In genomic region chr8:80810916-80811315, GRCm38 (mm10) we compare ENCODE assay signal across 10 mouse cellular contexts.
DNase-seq lines count a peak whose midpoint lies in the region; ATAC-seq and TF ChIP-seq lines count a peak whose summit lies in the region.
"Had no signal": no experiment of that assay in that cellular context is flagged by ENCODE, and none has a peak within 500 bp of the region (broad histone marks: within the 10 kb centered on the region; RNA-seq: fewer than 3 reads in every experiment).

No protein-coding gene starts in this region.

- DNase-seq in heart, adult 8-10 months (ENCODE audit: low spot score): no peak
- DNase-seq in lung, postnatal 14 days: no peak
- DNase-seq in urinary bladder, postnatal 36 days (ENCODE audit: low spot score in 2 of 2): no peak
- DNase-seq in gastrocnemius, postnatal 10 days: no peak
- DNase-seq: right cerebral cortex, adult 18-20 months had no signal

- 35% methylated on average over 4 of the region's 4 CpGs for WGBS in heart, embryonic 11.5 days (ENCODE audit: insufficient replicate concordance)
- 52% methylated on average over 4 of the region's 4 CpGs for WGBS in lung, embryonic 15.5 days
- WGBS in intestine, postnatal 0 days: 21% methylated on average over 4 of the region's 4 CpGs
- WGBS in stomach, embryonic 16.5 days: 60% methylated on average over 4 of the region's 4 CpGs

- no peaks in the 10 kb centered on the region for H3K27me3 ChIP-seq in heart, embryonic 11.5 days (ENCODE audit: control insufficient read depth, insufficient read depth, low read length)
- H3K27me3 ChIP-seq in lung, embryonic 15.5 days: no peaks in the 10 kb centered on the region
- no peaks in the 10 kb centered on the region for H3K27me3 ChIP-seq in intestine, postnatal 0 days (replicated peaks; ENCODE audit: control insufficient read depth, insufficient read depth, low read length)
- H3K27me3 ChIP-seq in stomach, embryonic 16.5 days (ENCODE audit: control insufficient read depth, insufficient read depth, low read length): no peaks in the 10 kb centered on the region
- H3K27me3 ChIP-seq: forebrain, embryonic 13.5 days had no signal

- H3K9ac ChIP-seq in heart, embryonic 11.5 days (ENCODE audit: low read depth, low read length): peak overlapping the region; percentile 31; the same call in 1 of the 2 replicates
- no peak overlapping the region for H3K9ac ChIP-seq in lung, embryonic 15.5 days
- no peak overlapping the region for H3K9ac ChIP-seq in intestine, postnatal 0 days (ENCODE audit: low read depth, low read length)
- H3K9ac ChIP-seq in stomach, embryonic 16.5 days (ENCODE audit: low read length): no peak overlapping the region
- H3K9ac ChIP-seq: forebrain, embryonic 13.5 days had no signal

- H3K4me2 ChIP-seq in heart, embryonic 11.5 days: peak overlapping the region; percentile 52
- H3K4me2 ChIP-seq in lung, embryonic 15.5 days: no peak overlapping the region
- H3K4me2 ChIP-seq in intestine, postnatal 0 days (replicated peaks; ENCODE audit: low read depth): no peak overlapping the region
- H3K4me2 ChIP-seq in stomach, embryonic 16.5 days (ENCODE audit: low read depth, low read length): no peak overlapping the region
- H3K4me2 ChIP-seq: forebrain, embryonic 13.5 days had no signal

- no peak for TF ChIP-seq CTCF in intestine, postnatal 0 days (IDR thresholded peaks at IDR 0.05; ENCODE audit: low read depth)

- H3K4me1 ChIP-seq in heart, embryonic 11.5 days (ENCODE audit: control insufficient read depth, insufficient read depth, low read length): peaks cover 68% of the 10 kb centered on the region
- peaks cover 46% of the 10 kb centered on the region for H3K4me1 ChIP-seq in lung, embryonic 15.5 days
- peaks cover 14% of the 10 kb centered on the region for H3K4me1 ChIP-seq in intestine, postnatal 0 days (replicated peaks; ENCODE audit: control insufficient read depth, insufficient read depth, low read length)
- H3K4me1 ChIP-seq in stomach, embryonic 16.5 days (ENCODE audit: control insufficient read depth, insufficient read depth, low read length): peaks cover 30% of the 10 kb centered on the region

- H3K27ac ChIP-seq in heart, embryonic 11.5 days (ENCODE audit: low read depth, low read length): peak overlapping the region; percentile 94
- H3K27ac ChIP-seq in lung, embryonic 15.5 days: peak overlapping the region; percentile 2; the same call in 1 of the 2 replicates
- 0 out of 2 replicates have a peak overlapping the region, but pooled peaks have one; percentile 9 for H3K27ac ChIP-seq in intestine, postnatal 0 days (ENCODE audit: low read depth, low read length)
- peak overlapping the region; percentile 43 for H3K27ac ChIP-seq in stomach, embryonic 16.5 days (ENCODE audit: low read length)
- H3K27ac ChIP-seq: forebrain, embryonic 13.5 days had no signal

- no peak for ATAC-seq in heart, embryonic 11.5 days (replicated peaks; ENCODE audit: insufficient number of reproducible peaks, low FRiP score, low TSS enrichment)
- ATAC-seq in lung, embryonic 15.5 days (ENCODE audit: borderline replicate concordance, extremely low read depth, low FRiP score, low TSS enrichment): no peak
- ATAC-seq in intestine, postnatal 0 days: peak; percentile 41
- no peak for ATAC-seq in stomach, embryonic 16.5 days (ENCODE audit: insufficient read depth, low FRiP score)
- ATAC-seq: forebrain, embryonic 13.5 days had no signal

- no peak overlapping the region for H3K4me3 ChIP-seq in heart, embryonic 11.5 days (ENCODE audit: low read depth, low read length)
- no peak overlapping the region for H3K4me3 ChIP-seq in lung, embryonic 15.5 days
- H3K4me3 ChIP-seq in intestine, postnatal 0 days (ENCODE audit: low read depth, low read length): no peak overlapping the region
- no peak overlapping the region for H3K4me3 ChIP-seq in stomach, embryonic 16.5 days (replicated peaks; ENCODE audit: low read length)
- H3K4me3 ChIP-seq: forebrain, embryonic 13.5 days had no signal

- H3K9me3 ChIP-seq in heart, embryonic 11.5 days (replicated peaks; ENCODE audit: control insufficient read depth, low read length): no peaks in the 10 kb centered on the region
- H3K9me3 ChIP-seq in lung, embryonic 15.5 days: no peaks in the 10 kb centered on the region
- no peaks in the 10 kb centered on the region for H3K9me3 ChIP-seq in intestine, postnatal 0 days (ENCODE audit: control insufficient read depth)
- H3K9me3 ChIP-seq in stomach, embryonic 16.5 days (replicated peaks; ENCODE audit: control insufficient read depth, low read length): no peaks in the 10 kb centered on the region
- H3K9me3 ChIP-seq: forebrain, embryonic 13.5 days had no signal

- no peaks in the 10 kb centered on the region; the same call in 1 of the 2 replicates for H3K36me3 ChIP-seq in heart, embryonic 11.5 days (ENCODE audit: control insufficient read depth, insufficient read depth, low read length)
- no peaks in the 10 kb centered on the region for H3K36me3 ChIP-seq in lung, embryonic 15.5 days
- no peaks in the 10 kb centered on the region for H3K36me3 ChIP-seq in intestine, postnatal 0 days (ENCODE audit: control insufficient read depth, insufficient read depth)
- peaks cover 2% of the 10 kb centered on the region; the same call in 1 of the 2 replicates for H3K36me3 ChIP-seq in stomach, embryonic 16.5 days (ENCODE audit: control insufficient read depth, insufficient read depth, low read length)

Comparison
In these comparisons a context has a peak if more than half of its experiments do, and no peak if none do; other contexts are left out.
1. H3K27ac ChIP-seq: peak in every context shown above with its lines; median percentile 94 in heart, embryonic 11.5 days; 43 in stomach, embryonic 16.5 days; 9 in intestine, postnatal 0 days; 2 in lung, embryonic 15.5 days.